Mouse (Mus musculus) embryo, embryonic 10 days (tissue): ENCODE measurements around the gene Olfr62.

ENCODE experiments used
- DNase-seq: peaks from one replicate; pipeline ENCODE4 v3.0.0-alpha.2; 2015; ENCODE audit warnings: low spot score

Gene Olfr62

DNA sequence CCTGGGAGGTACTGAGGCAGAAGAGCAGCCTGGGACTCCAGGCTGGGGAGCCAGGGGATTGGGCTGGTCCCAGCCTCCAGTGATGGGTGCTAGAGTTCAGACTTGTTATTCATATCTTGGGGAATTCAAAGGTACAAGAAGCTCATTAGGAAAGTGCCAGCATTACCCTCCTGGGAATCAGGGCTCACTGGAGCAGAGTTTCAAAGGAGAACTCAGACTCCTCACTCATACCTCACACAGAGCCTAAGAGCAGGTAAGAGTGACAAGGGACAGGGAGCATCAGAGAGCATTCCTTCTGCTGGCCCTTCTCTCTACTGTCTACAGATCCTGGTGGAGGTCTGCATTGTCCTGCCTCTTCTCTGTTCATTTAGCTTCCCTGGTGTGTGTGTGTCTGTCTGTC is at the start of gene Olfr62:
TSS of gene Olfr62 (plus strand) at position 301 of the 400 bp plus-strand sequence.
- no peak for DNase-seq

DNA sequence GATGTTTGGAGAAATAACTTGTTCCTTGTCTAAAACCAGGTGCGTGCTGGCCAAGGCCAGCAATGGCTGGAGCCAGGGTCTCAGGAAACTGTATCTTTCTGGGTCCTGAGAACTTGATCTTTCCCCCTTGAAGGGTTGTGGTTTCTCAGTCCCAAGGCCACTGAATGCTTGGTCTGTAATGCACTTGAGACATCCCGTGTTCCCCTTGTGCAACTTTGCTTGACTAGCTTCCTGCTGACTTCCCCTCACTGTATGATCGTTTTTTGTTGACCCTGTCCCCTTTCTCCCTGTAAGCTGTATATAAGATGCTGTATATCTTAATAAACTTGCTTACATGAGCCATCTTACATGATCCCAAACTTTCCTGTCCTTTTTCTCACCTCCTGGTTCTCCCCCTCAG is 48.9 kb upstream of the Olfr62 start:
- DNase-seq, result no peak

DNA sequence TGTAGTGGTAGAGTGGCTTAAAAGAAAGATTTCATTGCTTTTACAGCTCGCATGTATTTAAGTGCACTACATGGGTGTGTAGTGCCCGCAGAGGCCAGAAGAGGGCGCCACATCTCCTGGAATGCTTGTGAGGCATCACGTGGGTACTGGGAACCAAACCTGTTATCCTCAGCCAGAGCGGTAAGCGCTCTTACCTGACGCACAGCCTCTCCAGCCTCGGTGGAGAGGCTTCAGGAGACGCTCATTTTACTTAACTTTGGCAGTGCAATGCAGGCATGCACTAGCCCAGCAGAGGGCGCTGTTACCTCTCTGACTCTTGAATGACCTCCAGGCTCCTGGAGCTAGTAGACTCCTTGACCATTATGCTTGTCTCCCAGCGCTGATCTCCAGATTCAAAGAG is 46.1 kb upstream of the Olfr62 start:
- peak; percentile 70 for DNase-seq

DNA sequence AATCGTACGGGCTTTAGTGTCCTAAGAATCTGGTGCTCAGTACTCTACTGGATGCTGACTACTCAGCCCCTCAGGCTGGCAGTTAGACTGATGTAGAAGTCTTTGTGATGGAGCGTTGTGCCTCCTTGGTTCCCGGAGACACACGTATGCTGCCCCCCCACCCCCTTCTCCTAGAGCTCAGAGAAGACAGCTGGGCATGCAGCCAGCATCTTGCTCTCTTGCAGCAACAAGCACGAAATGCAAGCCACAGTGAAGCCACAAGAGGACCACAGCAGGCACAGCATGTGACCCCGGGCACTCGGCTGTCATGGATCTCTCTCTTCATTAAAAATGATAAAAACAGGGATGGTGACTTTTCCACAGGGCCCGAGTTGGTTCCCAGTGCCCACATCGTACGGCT is 43.3 kb upstream of the Olfr62 start:
- no peak for DNase-seq

DNA sequence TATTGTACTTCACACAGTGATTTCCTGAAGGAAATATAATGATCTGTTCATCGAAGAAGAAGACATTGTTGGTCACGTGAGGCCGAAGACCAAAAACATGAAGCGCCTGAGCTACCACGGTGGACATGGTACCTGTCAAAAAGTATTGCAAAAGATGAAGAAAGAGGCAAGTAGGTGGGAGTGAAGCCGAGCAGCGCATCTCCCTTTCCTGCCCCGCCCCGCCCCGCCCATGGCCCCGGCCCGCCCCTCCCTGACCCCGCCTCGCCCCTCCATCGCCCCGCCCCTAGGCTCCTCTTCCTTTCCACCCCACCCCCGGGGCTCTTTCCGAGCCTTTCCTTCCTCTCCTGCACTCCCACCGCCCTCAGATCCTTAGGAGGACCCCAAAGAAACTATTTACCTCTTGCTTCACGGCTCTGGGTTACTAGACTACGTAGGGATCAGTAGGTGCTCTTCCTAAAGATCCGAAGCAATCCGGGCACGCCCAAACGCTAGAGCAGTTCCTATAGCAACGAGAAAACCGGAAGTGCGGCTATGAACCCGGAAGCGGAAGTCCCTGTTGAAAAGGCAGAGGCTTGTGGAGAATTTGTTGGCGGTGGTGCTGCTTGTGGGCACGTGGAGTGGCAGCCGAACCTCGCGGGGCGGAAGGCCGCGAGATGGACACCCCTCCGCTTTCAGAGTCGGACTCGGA is 38.3 kb upstream of the Olfr62 start, which contains the start of the genes Cfap57 and Ebna1bp2:
TSS of gene Cfap57 (minus strand) at position 499 of the 688 bp plus-strand sequence.
TSS of gene Ebna1bp2 (plus strand) at position 521 of the 688 bp plus-strand sequence.
- DNase-seq, result peak; percentile 94

DNA sequence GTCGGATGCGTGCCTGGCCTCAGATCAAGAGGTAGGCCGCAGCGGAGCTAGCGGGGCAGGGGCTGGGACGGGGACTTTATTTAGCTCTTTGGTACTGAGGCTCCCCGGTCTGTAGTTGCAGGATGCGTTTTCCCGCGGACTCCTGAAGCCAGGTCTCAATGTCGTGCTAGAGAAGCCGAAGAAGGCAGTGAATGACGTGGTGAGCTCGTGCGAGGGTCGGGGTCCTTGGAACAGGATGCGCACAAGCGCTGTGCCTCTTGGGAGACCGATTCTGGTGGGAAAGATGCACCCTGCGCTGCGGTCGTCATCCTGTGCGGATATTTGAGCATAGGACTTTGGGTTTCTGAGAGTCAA is 37.8 kb upstream of the Olfr62 start:
- peak; percentile 47 for DNase-seq

DNA sequence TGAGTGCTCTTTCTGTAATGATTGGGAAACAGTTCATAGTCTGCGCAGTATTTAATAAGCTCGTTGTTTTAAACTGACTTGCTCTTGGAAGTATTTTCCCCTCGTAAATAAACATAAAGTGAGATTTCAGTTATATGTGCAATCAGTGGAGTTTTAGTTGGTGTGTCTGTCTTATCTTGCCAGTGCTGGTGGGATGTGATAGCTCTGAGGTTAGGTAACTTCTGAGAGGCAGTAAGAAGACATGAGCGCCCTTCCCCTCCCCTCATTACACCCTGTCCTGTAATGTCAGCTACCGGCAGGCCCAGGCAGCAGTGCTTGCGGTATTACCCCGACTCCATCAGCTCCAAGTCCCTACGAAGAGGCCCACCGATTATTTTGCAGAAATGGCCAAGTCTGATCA is 37.0 kb upstream of the Olfr62 start:
- no peak for DNase-seq

DNA sequence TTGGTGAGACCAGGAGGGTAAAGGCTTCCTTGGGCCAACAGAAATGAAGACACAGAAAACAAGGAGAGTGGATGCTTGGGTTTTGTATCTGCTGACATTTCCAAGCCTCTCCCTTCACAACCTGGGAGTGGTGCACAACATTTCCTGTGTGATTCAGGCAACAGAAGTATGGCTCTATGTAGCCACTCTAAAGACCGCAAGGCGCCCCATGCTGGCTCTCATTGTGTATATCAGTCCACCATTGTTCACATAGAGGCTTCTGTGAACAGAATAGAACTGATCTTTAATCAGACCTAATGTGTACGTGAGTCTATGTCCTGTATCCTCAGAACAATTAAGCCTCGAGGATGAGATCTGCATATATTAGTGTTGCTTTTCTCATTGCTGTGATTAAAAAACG is 28.5 kb upstream of the Olfr62 start:
- DNase-seq, result no peak

DNA sequence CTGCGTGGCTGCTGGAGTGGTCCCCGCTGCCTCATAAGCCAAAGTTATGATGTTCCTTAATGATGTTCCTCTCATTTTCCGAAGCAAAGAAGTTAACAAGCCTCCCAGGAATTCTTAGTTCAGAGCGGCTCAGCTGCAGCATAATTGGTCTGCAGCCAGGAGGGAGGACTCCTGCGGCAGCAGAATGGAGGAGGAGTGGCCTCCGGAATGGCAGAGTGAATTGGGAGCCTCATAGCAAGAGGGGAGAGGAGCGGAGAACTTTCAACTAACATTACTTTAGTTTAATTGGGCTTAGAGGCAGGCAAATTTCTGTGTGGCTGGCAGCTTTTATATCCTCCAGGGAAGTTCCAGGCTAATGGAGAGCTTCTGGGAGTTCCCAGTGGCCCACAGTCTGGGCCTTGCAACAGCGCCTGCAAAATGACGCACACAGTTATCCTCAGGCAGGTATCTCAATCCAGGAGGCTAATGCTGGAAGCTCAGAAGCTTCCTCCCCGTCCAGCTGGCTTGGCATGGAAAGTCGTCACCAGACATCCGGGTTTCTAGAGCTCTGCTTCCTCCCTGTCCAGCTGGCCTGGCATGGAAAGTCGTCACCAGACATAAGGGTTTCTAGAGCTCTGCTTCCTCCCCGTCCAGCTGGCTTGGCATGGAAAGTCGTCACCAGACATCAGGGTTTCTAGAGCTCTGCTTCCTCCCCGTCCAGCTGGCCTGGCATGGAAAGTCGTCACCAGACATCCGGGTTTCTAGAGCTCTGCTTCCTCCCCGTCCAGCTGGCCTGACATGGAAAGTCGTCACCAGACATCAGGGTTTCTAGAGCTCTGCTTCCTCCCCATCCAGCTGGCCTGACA is 16.2 kb upstream of the Olfr62 start:
- DNase-seq, result no peak

DNA sequence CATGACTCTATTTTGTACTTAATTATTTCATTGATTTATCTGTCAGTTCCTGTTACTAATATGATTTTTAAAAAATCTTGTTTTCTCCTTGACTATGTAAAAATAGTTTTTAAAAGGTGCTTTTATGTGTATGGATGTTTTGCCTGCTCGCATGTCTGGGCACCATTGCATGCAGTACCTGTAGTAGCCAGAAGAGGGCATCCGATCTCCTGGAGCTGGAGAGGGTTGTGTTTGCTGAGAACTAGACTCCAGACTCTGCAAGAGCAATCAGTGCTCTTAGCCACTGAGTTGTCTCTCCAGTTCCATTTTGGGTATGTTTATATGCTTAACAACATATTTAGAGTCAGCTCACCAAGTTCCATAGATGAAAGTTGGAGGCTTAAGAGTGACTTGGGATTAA is 13.5 kb upstream of the Olfr62 start:
- peak; percentile 79 for DNase-seq

DNA sequence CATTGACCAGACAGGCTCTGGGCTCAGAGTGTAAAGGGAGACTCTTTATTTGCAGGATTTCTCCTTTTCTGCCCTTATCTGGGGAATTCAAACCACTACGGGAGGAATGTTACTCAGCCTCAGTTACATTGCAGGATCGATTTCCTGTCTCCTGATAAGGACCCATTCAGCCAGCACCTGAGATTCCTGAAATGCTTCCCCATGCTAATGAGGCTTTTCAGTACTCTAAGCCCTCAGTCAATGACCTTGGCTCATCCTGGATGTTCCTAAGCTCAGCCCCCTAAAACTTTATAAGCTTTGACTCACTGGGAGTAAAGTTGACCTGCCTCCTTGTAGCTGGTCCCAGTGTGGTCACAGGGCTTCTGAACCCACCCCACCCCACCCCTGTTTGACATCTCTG is 28.3 kb downstream of the Olfr62 start:
- DNase-seq, result no peak

DNA sequence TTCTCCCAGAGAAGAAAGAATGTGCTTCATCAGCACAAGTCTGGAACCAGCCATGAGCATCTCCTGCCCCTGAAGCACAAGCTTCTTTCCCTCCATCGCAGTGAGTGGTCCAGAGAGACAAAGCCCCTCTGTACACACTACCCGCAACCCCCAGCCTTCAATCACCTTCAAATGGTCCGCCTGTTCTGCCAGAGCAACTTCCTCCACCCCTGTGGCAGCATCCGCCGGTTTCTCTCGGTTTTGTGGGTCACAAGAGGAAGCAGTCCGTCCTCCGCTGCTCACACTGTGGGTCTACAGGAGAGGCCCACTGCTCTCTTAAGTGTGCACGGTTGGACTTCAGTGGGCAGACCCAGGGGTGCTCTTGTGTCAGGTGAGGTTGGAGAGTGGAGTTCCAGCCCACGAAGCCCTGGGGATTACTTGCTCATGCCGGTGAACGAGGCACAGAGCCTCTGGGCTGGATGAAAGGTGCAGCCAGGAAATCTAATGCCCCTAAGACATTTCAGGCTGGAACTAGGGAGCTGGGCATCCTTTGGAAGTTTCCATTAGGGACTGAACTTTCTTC is 33.7 kb downstream of the Olfr62 start, which contains the start of gene Olfr1342:
TSS of gene Olfr1342 (minus strand) at position 345 of the 562 bp plus-strand sequence.
- DNase-seq, result no peak

DNA sequence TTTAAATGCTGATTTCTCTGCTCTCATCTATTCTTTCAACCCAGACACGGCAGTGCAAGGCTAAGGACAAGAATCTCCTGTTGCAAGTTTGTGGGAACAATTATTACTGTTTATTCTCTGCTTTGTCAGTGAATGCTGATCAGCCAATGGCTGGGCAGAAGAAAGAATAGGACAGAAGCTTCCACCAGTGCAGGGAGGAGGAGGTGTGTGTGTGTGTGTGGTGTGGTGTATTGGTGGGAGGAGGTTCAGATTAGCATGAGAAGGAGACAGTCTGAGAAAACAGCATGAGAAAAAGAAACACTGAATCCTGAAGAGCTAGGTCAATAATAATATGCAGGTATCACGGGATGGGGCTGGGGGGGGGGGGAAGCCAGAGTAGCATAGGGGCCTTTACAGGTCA is 35.1 kb downstream of the Olfr62 start:
- no peak for DNase-seq

DNA sequence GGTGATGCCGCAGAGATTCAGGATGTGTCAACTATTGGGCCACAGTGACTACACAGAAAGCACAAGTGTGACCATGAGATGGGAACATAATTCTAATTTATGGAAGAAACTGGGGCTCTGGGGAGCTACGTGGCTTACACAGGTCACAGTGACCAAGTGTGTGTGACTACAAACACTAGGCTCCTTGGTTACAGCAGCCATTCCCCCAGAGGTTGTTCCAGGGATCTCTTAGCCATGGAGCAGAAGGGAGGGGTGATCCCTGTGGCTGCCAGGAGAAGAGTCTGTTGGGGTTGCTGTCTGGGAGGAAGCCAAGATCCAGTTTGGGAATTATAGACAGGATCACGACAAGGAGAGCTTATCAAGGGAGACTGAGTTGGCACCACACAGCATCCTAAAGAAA is 44.5 kb downstream of the Olfr62 start, which contains the start of gene Olfr1341:
TSS of gene Olfr1341 (plus strand) at position 301 of the 400 bp plus-strand sequence.
- no peak for DNase-seq

DNA sequence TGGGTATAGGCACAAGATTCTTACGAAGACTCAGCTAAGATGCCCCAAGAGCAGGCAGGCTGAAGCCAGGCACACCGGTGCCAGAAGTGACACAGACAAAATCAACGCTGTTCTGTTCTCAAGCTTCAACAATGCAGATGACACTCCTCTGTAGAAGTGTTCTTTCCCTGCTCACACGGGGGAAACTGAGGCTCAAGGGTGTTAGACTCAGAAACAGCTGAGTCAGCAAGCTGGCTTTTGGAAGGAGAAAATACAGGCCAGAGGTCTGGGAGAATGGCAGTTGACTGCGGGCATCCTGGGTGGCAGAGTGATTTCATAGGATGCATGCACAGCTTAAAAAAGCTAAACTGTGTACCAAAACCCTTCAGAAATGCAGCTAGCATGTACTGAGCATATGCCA is 49.3 kb downstream of the Olfr62 start:
- DNase-seq, result no peak

DNA sequence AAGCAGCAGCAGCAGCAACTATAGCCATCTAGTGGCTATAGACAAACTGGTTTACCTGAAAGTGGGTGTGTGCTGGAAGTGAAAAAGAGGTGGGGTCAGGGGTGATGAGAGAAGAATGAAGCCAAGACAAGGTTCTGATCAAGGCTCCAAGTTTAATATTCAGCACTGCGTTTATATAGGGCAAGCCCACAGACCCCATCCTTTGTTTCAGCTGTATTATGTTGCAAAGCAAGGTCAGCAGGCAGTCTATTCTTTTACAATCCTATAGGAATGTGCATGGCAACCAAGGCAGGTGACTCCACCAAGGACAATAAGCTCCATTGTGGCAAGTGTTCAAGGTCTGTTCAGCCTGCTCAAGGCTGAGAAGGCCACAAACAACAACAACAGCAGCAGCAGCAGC is 52.9 kb downstream of the Olfr62 start:
- DNase-seq, result no peak
